ENCODE assay signal across 28 mouse cellular contexts in genomic region chr5:111659229-111659628, GRCm38 (mm10).
DNase-seq lines count a peak whose midpoint lies in the region; ATAC-seq lines count a peak whose summit lies in the region.
"Had no signal": no experiment of that assay in that cellular context is flagged by ENCODE, and none has a peak within 500 bp of the region (broad histone marks: within the 10 kb centered on the region; RNA-seq: fewer than 3 reads in every experiment).

No protein-coding gene starts in this region.

- intact Hi-C loops in left cerebral cortex, postnatal 4 days (cut with DNase I) = no loop called here
- intact Hi-C loops in left cerebral cortex, postnatal 25 days (cut with DNase I) = no loop called here

- no peaks in the 10 kb centered on the region for H3K27me3 ChIP-seq in forebrain, embryonic 15.5 days
- H3K27me3 ChIP-seq in forebrain, embryonic 10.5 days (ENCODE audit: poor library complexity, severe bottlenecking) = peaks cover 33% of the 10 kb centered on the region
- no peaks in the 10 kb centered on the region for H3K27me3 ChIP-seq in midbrain, embryonic 15.5 days (replicated peaks)
- H3K27me3 ChIP-seq: embryonic facial prominence, embryonic 13.5 days had no signal

- ATAC-seq in forebrain, embryonic 15.5 days (replicated peaks) = no peak
- ATAC-seq in midbrain, embryonic 15.5 days (replicated peaks) = no peak
- ATAC-seq: Patski had no signal

- DNase-seq in forebrain, embryonic 10.5 days (ENCODE audit: extremely low spot score, low spot score) = no peak
- DNase-seq in left cerebral cortex, postnatal 4 days = peak; percentile 39
- no peak for DNase-seq in left cerebral cortex, postnatal 25 days (ENCODE audit: low spot score in 2 of 2)
- DNase-seq in adipocyte (ENCODE audit: low spot score) = peak; percentile 57
- DNase-seq in heart, adult 9 months (ENCODE audit: low spot score in 2 of 2) = no peak
- DNase-seq: adrenal gland, postnatal 14 days; cerebellum, adult 11-12 months; cerebellum, adult 9-11 months; embryo, embryonic 11 days; heart, adult 2 months; heart, postnatal 10 days; kidney, adult 18-20 months; kidney, postnatal 36 days; lung, adult 2 months; lung, postnatal 10 days; right cerebral cortex, postnatal 4 days; thymus, postnatal 4 days had no signal

- no peak overlapping the region for H3K4me3 ChIP-seq in forebrain, embryonic 15.5 days
- no peak overlapping the region for H3K4me3 ChIP-seq in forebrain, embryonic 10.5 days
- H3K4me3 ChIP-seq in midbrain, embryonic 15.5 days = no peak overlapping the region
- H3K4me3 ChIP-seq: embryonic facial prominence, embryonic 13.5 days; erythroblast, embryonic 14.5 days; forebrain, embryonic 12.5 days; heart, adult 2 months; heart, embryonic 13.5 days; layer of hippocampus, adult 2 months; left cerebral cortex, adult 2 months; neural tube, embryonic 12.5 days had no signal

- no peaks in the 10 kb centered on the region for H3K36me3 ChIP-seq in forebrain, embryonic 15.5 days
- H3K36me3 ChIP-seq in forebrain, embryonic 10.5 days (replicated peaks) = no peaks in the 10 kb centered on the region
- H3K36me3 ChIP-seq in midbrain, embryonic 15.5 days (replicated peaks) = no peaks in the 10 kb centered on the region
- H3K36me3 ChIP-seq: embryonic facial prominence, embryonic 13.5 days; forebrain, embryonic 12.5 days; heart, embryonic 13.5 days; neural tube, embryonic 12.5 days had no signal

- H3K27ac ChIP-seq in forebrain, embryonic 15.5 days (replicated peaks) = peak overlapping the region; percentile 85; the same call in 1 of the 2 replicates
- no peak overlapping the region for H3K27ac ChIP-seq in forebrain, embryonic 10.5 days
- peak overlapping the region; percentile 87; the same call in 1 of the 2 replicates for H3K27ac ChIP-seq in midbrain, embryonic 15.5 days
- H3K27ac ChIP-seq: embryonic facial prominence, embryonic 13.5 days; heart, adult 2 months; heart, embryonic 13.5 days; layer of hippocampus, adult 2 months; left cerebral cortex, adult 2 months; liver, embryonic 14.5 days; neural tube, embryonic 12.5 days had no signal

- H3K9me3 ChIP-seq in forebrain, embryonic 15.5 days = no peaks in the 10 kb centered on the region
- H3K9me3 ChIP-seq in forebrain, embryonic 10.5 days = peaks cover 4% of the 10 kb centered on the region; the same call in 1 of the 2 replicates
- no peaks in the 10 kb centered on the region for H3K9me3 ChIP-seq in midbrain, embryonic 15.5 days
- H3K9me3 ChIP-seq: embryonic facial prominence, embryonic 13.5 days; forebrain, embryonic 12.5 days had no signal

- H3K4me1 ChIP-seq in forebrain, embryonic 15.5 days = peaks cover 28% of the 10 kb centered on the region
- peaks cover 39% of the 10 kb centered on the region for H3K4me1 ChIP-seq in forebrain, embryonic 10.5 days
- peaks cover 30% of the 10 kb centered on the region for H3K4me1 ChIP-seq in midbrain, embryonic 15.5 days
- H3K4me1 ChIP-seq: heart, embryonic 13.5 days had no signal

- H3K9ac ChIP-seq in forebrain, embryonic 15.5 days (replicated peaks) = no peak overlapping the region
- H3K9ac ChIP-seq in midbrain, embryonic 15.5 days = no peak overlapping the region
- H3K9ac ChIP-seq: embryonic facial prominence, embryonic 13.5 days; forebrain, embryonic 12.5 days; heart, embryonic 13.5 days; liver, embryonic 14.5 days; neural tube, embryonic 12.5 days had no signal

- 76% methylated on average over 3 of the region's 3 CpGs for WGBS in forebrain, embryonic 15.5 days
- 87% methylated on average over 3 of the region's 3 CpGs for WGBS in forebrain, embryonic 10.5 days
- WGBS in midbrain, embryonic 15.5 days = 84% methylated on average over 3 of the region's 3 CpGs

- H3K4me2 ChIP-seq in forebrain, embryonic 15.5 days (replicated peaks) = no peak overlapping the region
- no peak overlapping the region for H3K4me2 ChIP-seq in midbrain, embryonic 15.5 days
- H3K4me2 ChIP-seq: embryonic facial prominence, embryonic 13.5 days; forebrain, embryonic 12.5 days; heart, embryonic 13.5 days had no signal

Comparison
In these comparisons a context has a peak if more than half of its experiments do, and no peak if none do; other contexts are left out.
1. DNase-seq: peak in left cerebral cortex, postnatal 4 days (single experiment) and adipocyte (single experiment); none in forebrain, embryonic 10.5 days (single experiment), left cerebral cortex, postnatal 25 days (0 of 2) and heart, adult 9 months (0 of 2).